Mouse (Mus musculus) skeletal muscle tissue, postnatal 0 days (tissue): ENCODE data around the gene Ccdc148. TPM values are rescaled to one million over a fixed set of nuclear protein-coding genes. Genes with fewer than 3 reads are reported as not detected.

Experiments
- polyA plus RNA-seq: library from polyadenylated mRNA; unstranded; fragments of >200 nt; fragmentation: Nextera tagmentation; extraction: Ambion mirVana; gene quantifications from 2 replicates; pipeline ENCODE4 v1.2.1, GENCODE M21; 2015

Gene Ccdc148
- polyA plus RNA-seq: 0.10 and 0.21 TPM in 2 replicates

GRCm38 (mm10) chr2:59160605-59160963 lies at the start of gene Ccdc148, which contains the start of gene Pkp4:
Gene Ccdc148, minus strand, starts transcription at chr2:59160683.
Gene Pkp4, plus strand, starts transcription at chr2:59160850.

GRCm38 (mm10) chr2:58859134-58859533 lies 301.3 kb downstream of the Ccdc148 start, which contains the start of gene Gm11099:
Gene Gm11099, plus strand, starts transcription at chr2:58859434.

Other genes with a start within 250 kb of the Ccdc148 start
- 6.4 and 7.7 TPM in 2 replicates for gene Pkp4, start 167 bp upstream of the Ccdc148 start, polyA plus RNA-seq